8 mouse cellular contexts compared by ENCODE assay signal in the genomic region with DNA sequence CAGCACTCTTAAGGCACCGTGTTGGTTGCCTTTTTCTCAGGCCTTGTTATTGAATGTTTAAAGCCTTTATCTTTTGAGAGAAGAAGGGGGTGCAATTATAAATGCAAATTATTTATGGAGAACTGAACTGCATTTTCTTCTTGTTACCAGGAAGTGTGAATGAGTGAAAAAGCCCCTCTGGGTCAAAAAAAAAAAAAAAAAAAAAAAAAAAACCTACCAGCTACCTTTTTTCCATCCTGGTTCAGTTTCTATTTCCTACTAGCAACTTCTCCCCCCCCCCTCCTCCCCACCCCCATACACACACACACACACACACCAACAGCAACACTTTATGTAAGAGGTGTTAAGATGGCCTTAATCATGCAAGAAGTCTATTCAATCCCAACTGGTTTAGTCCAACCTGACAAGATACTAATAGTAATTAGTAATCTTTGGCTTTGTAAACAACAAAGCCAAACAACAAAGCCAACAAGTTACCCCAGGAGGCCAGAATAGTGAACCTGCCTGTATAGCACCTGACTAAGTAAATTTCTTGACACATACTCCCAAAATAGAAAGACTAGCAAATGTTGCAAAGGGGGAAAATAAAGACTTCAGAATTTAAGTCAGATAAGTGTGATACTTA. TPM values are rescaled to one million over a fixed set of nuclear protein-coding genes. Genes with fewer than 3 reads are reported as not detected.
DNase-seq lines count a peak whose midpoint lies in the region; ATAC-seq and TF ChIP-seq lines count a peak whose summit lies in the region.

No protein-coding gene starts in this region.

- no peak for ATAC-seq in kidney, embryonic 15.5 days (replicated peaks; ENCODE audit: low FRiP score)
- no peak for ATAC-seq in hindbrain, postnatal 0 days
- ATAC-seq in neural tube, embryonic 12.5 days (ENCODE audit: low FRiP score, low read depth), result no peak

- no peaks in the 10 kb centered on the region for H3K36me3 ChIP-seq in kidney, embryonic 15.5 days
- no peaks in the 10 kb centered on the region for H3K36me3 ChIP-seq in hindbrain, postnatal 0 days (ENCODE audit: insufficient read depth, low read length)
- H3K36me3 ChIP-seq in neural tube, embryonic 12.5 days, result no peaks in the 10 kb centered on the region

- H3K9ac ChIP-seq in kidney, embryonic 15.5 days, result peak overlapping the region; percentile 99
- H3K9ac ChIP-seq in hindbrain, postnatal 0 days (replicated peaks; ENCODE audit: low read length), result peak overlapping the region; percentile 97
- H3K9ac ChIP-seq in neural tube, embryonic 12.5 days, result peak overlapping the region; percentile 98

- H3K4me1 ChIP-seq in kidney, embryonic 15.5 days, result peaks cover 25% of the 10 kb centered on the region
- no peaks in the 10 kb centered on the region; the same call in 1 of the 2 replicates for H3K4me1 ChIP-seq in bone marrow, adult 2 months (ENCODE audit: control insufficient read depth, insufficient read depth, low read length)
- H3K4me1 ChIP-seq in hindbrain, postnatal 0 days (ENCODE audit: insufficient read depth, low read length), result no peaks in the 10 kb centered on the region
- peaks cover 11% of the 10 kb centered on the region for H3K4me1 ChIP-seq in neural tube, embryonic 12.5 days

- no peaks in the 10 kb centered on the region for H3K27me3 ChIP-seq in kidney, embryonic 15.5 days
- no peaks in the 10 kb centered on the region for H3K27me3 ChIP-seq in hindbrain, postnatal 0 days (ENCODE audit: insufficient read depth, low read length)
- no peaks in the 10 kb centered on the region for H3K27me3 ChIP-seq in neural tube, embryonic 12.5 days (replicated peaks)

- no peak for TF ChIP-seq CTCF in bone marrow, adult 2 months (IDR thresholded peaks at IDR 0.05; ENCODE audit: control insufficient read depth, insufficient read depth, low read length)
- no peak for TF ChIP-seq CTCF in hindbrain, postnatal 0 days (IDR thresholded peaks at IDR 0.05; ENCODE audit: low read depth)

- H3K9me3 ChIP-seq in kidney, embryonic 15.5 days (replicated peaks), result no peaks in the 10 kb centered on the region
- H3K9me3 ChIP-seq in hindbrain, postnatal 0 days (ENCODE audit: low read length), result no peaks in the 10 kb centered on the region
- H3K9me3 ChIP-seq in neural tube, embryonic 12.5 days, result no peaks in the 10 kb centered on the region

- no peak for TF ChIP-seq POLR2A in bone marrow, adult 2 months (IDR thresholded peaks at IDR 0.05; ENCODE audit: borderline replicate concordance, control insufficient read depth, low read depth, low read length)

- peak overlapping the region; percentile 99 for H3K27ac ChIP-seq in kidney, embryonic 15.5 days
- peak overlapping the region; percentile 93 for H3K27ac ChIP-seq in bone marrow, adult 2 months (ENCODE audit: control insufficient read depth, insufficient read depth, low read depth, low read length, poor library complexity)
- H3K27ac ChIP-seq in hindbrain, postnatal 0 days, result peak overlapping the region; percentile 98
- no peak overlapping the region for H3K27ac ChIP-seq in neural tube, embryonic 12.5 days

- no peak for DNase-seq in kidney, postnatal 36 days
- DNase-seq in hindbrain, postnatal 0 days (ENCODE audit: low spot score), result no peak
- DNase-seq in adrenal gland, adult 8-10 months, result no peak
- no peak for DNase-seq in ovary, postnatal 10 days (ENCODE audit: low spot score)
- no peak for DNase-seq in kidney, adult 11 months

- H3K4me2 ChIP-seq in kidney, embryonic 15.5 days, result peak overlapping the region; percentile 74
- H3K4me2 ChIP-seq in hindbrain, postnatal 0 days (ENCODE audit: low read depth, low read length), result peak overlapping the region; percentile 76
- H3K4me2 ChIP-seq in neural tube, embryonic 12.5 days (replicated peaks), result peak overlapping the region; percentile 77

- H3K4me3 ChIP-seq in kidney, embryonic 15.5 days (replicated peaks), result peak overlapping the region; percentile 99
- peak overlapping the region; percentile 61 for H3K4me3 ChIP-seq in bone marrow, adult 2 months (replicated peaks; ENCODE audit: control insufficient read depth, low read depth, low read length)
- H3K4me3 ChIP-seq in hindbrain, postnatal 0 days (ENCODE audit: low read length), result peak overlapping the region; percentile 69
- peak overlapping the region; percentile 94 for H3K4me3 ChIP-seq in neural tube, embryonic 12.5 days

- 3% methylated on average over 1 of the region's 1 CpGs for WGBS in kidney, embryonic 15.5 days
- 0% methylated on average over 1 of the region's 1 CpGs for WGBS in bone marrow, adult 2 months
- WGBS in hindbrain, postnatal 0 days, result 0% methylated on average over 1 of the region's 1 CpGs
- 0% methylated on average over 1 of the region's 1 CpGs for WGBS in neural tube, embryonic 12.5 days

RNA-seq across cellular contexts. Expression of a gene that starts 0.5 kb away (rescaled TPM):
- polyA plus RNA-seq in kidney, embryonic 15.5 days (2015; fragmentation: Nextera tagmentation; extraction: Ambion mirVana), result 21.4 and 27.6 TPM in 2 replicates
- 8.1 and 11.9 TPM in 2 replicates for polyA plus RNA-seq in bone marrow, adult 2 months (2011; ENCODE audit: insufficient read depth, insufficient read length, low replicate concordance, missing spikeins)
- 17.7 and 24.0 TPM in 2 replicates for total RNA-seq in hindbrain, postnatal 0 days (2014; rRNA removed)
- polyA plus RNA-seq in hindbrain, postnatal 0 days (2015; fragmentation: Nextera tagmentation; extraction: Ambion mirVana), result 17.8 and 21.1 TPM in 2 replicates
- polyA plus RNA-seq in neural tube, embryonic 12.5 days (2016; fragmentation: Nextera tagmentation; extraction: Ambion mirVana), result 12.3 and 17.2 TPM in 2 replicates
- 10 to 100 TPM; 65.1 to 82.6 (median 74.7) TPM for total RNA-seq in adrenal gland, adult 8-10 months (2022)

RNA-seq across cellular contexts. Expression of a gene that starts 45.8 kb away (rescaled TPM):
- polyA plus RNA-seq in kidney, embryonic 15.5 days (2015; fragmentation: Nextera tagmentation; extraction: Ambion mirVana), result 24.0 and 26.2 TPM in 2 replicates
- 6.7 and 6.8 TPM in 2 replicates for polyA plus RNA-seq in bone marrow, adult 2 months (2011; ENCODE audit: insufficient read depth, insufficient read length, low replicate concordance, missing spikeins)
- total RNA-seq in hindbrain, postnatal 0 days (2014; rRNA removed), result 13.7 and 16.8 TPM in 2 replicates
- 12.3 and 14.2 TPM in 2 replicates for polyA plus RNA-seq in hindbrain, postnatal 0 days (2015; fragmentation: Nextera tagmentation; extraction: Ambion mirVana)
- polyA plus RNA-seq in neural tube, embryonic 12.5 days (2016; fragmentation: Nextera tagmentation; extraction: Ambion mirVana), result 17.2 and 20.8 TPM in 2 replicates
- total RNA-seq in adrenal gland, adult 8-10 months (2022), result 10 to 100 TPM; 16.3 to 22.2 (median 22.1) TPM
